Mouse (Mus musculus): ENCODE measurements at regions not wholly inside any gene's neighbourhood (a gene's known extent, or its start where the extent isn't known, plus 50 kb on each side); places are given as distances from the start of the nearest gene placed in this dataset.

DNA sequence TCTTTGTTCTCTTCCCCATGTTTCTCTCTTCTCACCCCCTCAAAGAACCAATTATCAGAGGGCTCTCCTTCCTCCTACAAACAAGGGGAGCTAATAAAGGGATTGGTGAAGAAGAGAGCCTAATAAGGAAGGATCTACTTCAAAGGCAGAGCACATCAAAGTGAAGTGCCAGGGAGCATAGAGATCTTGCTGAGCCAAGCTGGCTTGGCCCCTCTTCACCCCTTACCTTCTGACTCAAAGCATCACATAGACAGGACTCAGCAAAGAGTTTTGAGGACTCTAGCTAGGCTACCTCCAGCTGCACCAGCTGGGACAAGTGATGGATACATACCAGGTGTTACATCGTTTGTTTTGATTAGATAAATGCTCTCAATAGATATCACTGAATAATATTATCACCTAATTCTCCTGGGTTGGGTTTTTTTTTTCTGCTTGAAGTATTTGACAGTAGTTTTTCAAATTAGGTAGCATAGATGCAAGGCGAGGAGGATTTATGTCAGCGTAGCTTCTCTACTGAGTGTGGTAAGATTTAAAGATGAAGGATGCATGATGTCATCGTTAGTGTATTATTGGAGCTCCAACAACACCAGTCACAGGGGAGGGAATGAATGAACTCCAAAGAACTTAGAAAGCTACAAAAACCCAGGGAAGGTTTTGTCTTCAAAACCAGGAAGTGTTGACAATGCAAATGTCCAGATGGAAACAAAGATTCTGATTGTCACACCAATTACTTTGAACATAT is 69.1 kb upstream of the Prr30 start:
- TF ChIP-seq CTCF (conservative IDR thresholded peaks at IDR 0.05; ENCODE audit: low read length) (no peak), POU5F1 (IDR thresholded peaks at IDR 0.05; ENCODE audit: borderline replicate concordance, low read length) (no peak), NANOG (IDR thresholded peaks at IDR 0.05; ENCODE audit: borderline replicate concordance, low read length) (no peak)

Data from E14TG2a.4 (cell line).